8 mouse cellular contexts compared by ENCODE assay signal in the genomic region with DNA sequence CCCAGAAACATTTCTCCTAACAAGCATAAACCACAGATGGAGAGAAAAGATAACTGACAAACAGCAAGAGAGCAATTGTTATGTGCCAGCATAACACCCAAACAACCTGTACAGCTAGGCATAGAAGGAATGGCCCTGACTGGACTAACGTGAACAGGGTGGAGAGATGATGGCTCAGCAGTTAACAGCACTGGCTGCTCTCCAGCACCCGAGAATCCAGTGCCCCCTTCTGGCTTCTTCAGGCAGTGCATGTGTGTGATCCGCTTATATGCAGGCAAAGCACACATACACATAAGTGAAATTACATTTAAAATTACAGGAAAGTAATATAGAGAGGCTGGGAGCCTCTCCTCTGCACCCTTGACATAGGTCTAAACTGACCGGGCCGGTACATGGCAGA. TPM values are rescaled to one million over a fixed set of nuclear protein-coding genes. Genes with fewer than 3 reads are reported as not detected.
DNase-seq lines count a peak whose midpoint lies in the region; ATAC-seq lines count a peak whose summit lies in the region.

No protein-coding gene starts in this region.

- peak; percentile 98 for ATAC-seq in megakaryocyte progenitor cell, adult 5-6 weeks (replicated peaks; ENCODE audit: poor library complexity)

- intact Hi-C loops in gastrocnemius, postnatal 14 days (cut with DNase I; ENCODE audit: low total_unique reads): no loop called here

- DNase-seq in gastrocnemius, adult 18-20 months (ENCODE audit: low spot score): peak; percentile 12
- no peak for DNase-seq in gastrocnemius, postnatal 14 days
- peak; percentile 38 for DNase-seq in right cerebral cortex, postnatal 4 days
- DNase-seq in right cerebral cortex, postnatal 36 days (ENCODE audit: low spot score in 2 of 2): no peak
- peak; percentile 40 for DNase-seq in c-Kit-positive CD71-positive TER-119-positive erythroid progenitor cells, embryonic 14.5 days (ENCODE audit: low spot score)
- DNase-seq in kidney, postnatal 10 days: peak; percentile 63
- peak; percentile 79 for DNase-seq in thymus, postnatal 4 days

RNA-seq across cellular contexts. Expression of a gene that starts 16.2 kb away (rescaled TPM):
- 10 to 100 TPM; 48.3 to 51.8 TPM for total RNA-seq in gastrocnemius, adult 18-20 months (2021)
- 10 to 100 TPM; 20.8 to 24.1 TPM for total RNA-seq in gastrocnemius, postnatal 14 days (2021)
- 15.0 and 16.0 TPM in 2 replicates for total RNA-seq in megakaryocyte progenitor cell, adult 5-6 weeks (2015)
- 17.3 and 18.1 TPM in 2 replicates for total RNA-seq in megakaryocyte progenitor cell, adult 5-6 weeks (2017)

RNA-seq across cellular contexts. Expression of a gene that starts 16.4 kb away (rescaled TPM):
- 10 to 100 TPM; 10.2 to 12.8 TPM for total RNA-seq in gastrocnemius, adult 18-20 months (2021)
- total RNA-seq in gastrocnemius, postnatal 14 days (2021): 10 to 100 TPM; 12.0 to 15.2 TPM
- total RNA-seq in megakaryocyte progenitor cell, adult 5-6 weeks (2015): 56.0 and 62.4 TPM in 2 replicates
- total RNA-seq in megakaryocyte progenitor cell, adult 5-6 weeks (2017): 46.8 and 54.0 TPM in 2 replicates

RNA-seq across cellular contexts. Expression of a gene that starts 38.9 kb away (rescaled TPM):
- total RNA-seq in gastrocnemius, adult 18-20 months (2021): not detected
- not detected for total RNA-seq in gastrocnemius, postnatal 14 days (2021)
- total RNA-seq in megakaryocyte progenitor cell, adult 5-6 weeks (2015): not detected in 2 replicates
- total RNA-seq in megakaryocyte progenitor cell, adult 5-6 weeks (2017): not detected in 2 replicates

RNA-seq across cellular contexts. Expression of a gene that starts 47.4 kb away (rescaled TPM):
- total RNA-seq in gastrocnemius, adult 18-20 months (2021): under 1 TPM; 0.21 to 0.32 TPM
- total RNA-seq in gastrocnemius, postnatal 14 days (2021): 1 to 10 TPM; 1.9 to 2.7 TPM
- total RNA-seq in megakaryocyte progenitor cell, adult 5-6 weeks (2015): not detected in 2 replicates
- not detected in 2 replicates for total RNA-seq in megakaryocyte progenitor cell, adult 5-6 weeks (2017)

Comparison
In these comparisons a context has a peak if more than half of its experiments do, and no peak if none do; other contexts are left out.
1. DNase-seq: peak in gastrocnemius, adult 18-20 months (single experiment), right cerebral cortex, postnatal 4 days (single experiment), c-Kit-positive CD71-positive TER-119-positive erythroid progenitor cells, embryonic 14.5 days (single experiment), kidney, postnatal 10 days (single experiment) and thymus, postnatal 4 days (single experiment); none in gastrocnemius, postnatal 14 days (single experiment) and right cerebral cortex, postnatal 36 days (0 of 2).